Mouse (Mus musculus): ENCODE results near the gene Mrnip.

DNA sequence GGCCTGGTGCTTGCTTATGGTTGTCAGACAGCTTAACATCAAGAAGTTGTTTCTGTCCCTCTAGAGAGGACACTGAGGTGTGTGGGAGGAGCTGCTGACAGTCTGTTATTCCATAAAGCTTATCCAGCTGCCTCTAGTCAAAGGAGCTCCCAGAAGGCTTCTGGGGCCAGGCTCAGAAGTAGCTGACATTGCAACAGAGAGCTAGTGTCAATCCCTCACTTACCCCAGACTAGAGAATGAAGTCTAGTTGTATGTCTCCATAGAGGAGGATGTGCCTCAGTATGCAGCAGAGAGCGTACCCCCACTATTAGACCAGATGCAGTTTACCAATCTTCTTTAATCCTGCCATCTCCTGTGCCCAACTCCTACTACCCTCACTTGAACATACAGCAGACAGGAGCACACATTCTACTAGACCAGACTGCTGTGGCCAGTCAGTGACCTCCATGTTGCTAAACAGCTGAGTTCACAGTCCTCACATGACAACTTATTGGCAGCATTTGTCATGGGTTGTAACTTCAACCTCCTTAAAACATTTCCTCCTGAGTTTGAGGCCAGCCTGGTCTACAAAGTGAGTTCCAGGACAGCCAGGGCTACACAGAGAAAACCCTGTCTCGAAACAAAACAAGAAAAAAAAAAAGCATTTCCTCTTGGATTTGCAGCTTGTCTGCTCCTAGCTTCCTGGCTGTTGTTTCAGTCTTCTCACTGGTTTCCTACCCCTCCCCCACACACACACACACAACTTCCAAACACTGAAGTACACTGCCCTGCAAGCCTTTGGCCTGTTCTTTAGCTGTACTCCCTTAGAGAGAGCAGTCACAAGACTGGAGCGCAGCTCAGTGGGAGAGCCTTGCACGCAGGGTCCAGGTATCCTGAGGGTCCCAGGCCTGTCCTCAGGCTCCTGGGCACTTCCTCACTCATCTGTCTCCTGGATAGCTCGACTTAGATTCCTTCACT, 4.6 kb downstream of the Mrnip start:
- no peak for TF ChIP-seq ZC3H11A (IDR thresholded peaks at IDR 0.05; ENCODE audit: borderline replicate concordance, low read depth, low read length)
- TF ChIP-seq MAFK (IDR thresholded peaks at IDR 0.05; ENCODE audit: insufficient read depth, low read depth, low read length): no peak
